Mouse (Mus musculus) CD4-positive, CD25-positive, alpha-beta regulatory T cell, adult 2 months (primary cell): ENCODE measurements at regions not wholly inside any gene's neighbourhood (a gene's known extent, or its start where the extent isn't known, plus 50 kb on each side); places are given as distances from the start of the nearest gene placed in this dataset.
"Not testable (repeated sequence)": the region's sequence is repeated elsewhere in the genome, so short reads cannot be mapped to it uniquely, and the experiment has no call there.

ENCODE experiments used
- DNase-seq: peaks from one replicate; pipeline ENCODE4 v3.0.0-alpha.2; 2012; ENCODE audit warnings: low read depth, low spot score

DNA sequence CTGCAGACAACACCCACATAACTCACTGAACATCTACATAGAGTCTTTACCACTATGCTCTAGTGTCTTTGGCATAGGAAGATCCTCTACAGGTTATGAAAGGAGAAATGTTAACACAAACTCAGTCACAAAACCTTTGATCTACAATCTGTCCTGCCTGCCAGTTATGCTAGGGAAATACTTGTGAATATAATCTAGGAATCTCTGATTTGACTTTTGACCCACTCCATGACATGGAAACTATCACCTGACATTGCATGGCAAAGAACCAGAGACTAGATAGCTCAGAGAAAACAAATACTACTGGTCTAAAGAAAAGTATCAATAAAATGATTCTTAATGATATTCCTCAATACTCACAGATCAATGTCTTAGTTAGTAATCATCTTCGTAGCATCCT lies 524.3 kb upstream of the Kif18a start:
- DNase-seq, result no peak

DNA sequence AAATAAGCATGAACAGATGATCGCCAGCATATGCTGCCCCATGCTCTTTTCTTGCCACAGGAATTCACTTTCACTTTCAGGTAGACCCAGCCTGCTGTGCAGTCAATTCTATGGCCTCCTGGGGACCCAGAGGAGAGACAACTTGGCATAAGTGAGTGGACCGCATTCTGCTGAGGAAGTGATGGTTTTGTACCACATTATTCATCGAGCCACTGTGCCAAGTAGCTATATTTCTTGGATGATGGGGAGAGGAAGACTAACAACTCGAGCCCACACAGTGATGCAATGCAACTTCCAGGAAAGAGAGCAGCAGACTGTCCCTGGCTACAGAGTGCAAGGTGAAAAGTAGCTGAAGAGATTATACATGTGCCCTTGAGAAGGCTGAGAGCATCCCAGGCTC lies 515.8 kb upstream of the Kif18a start:
- no peak for DNase-seq

- no peak for DNase-seq
These were observed 514.1 kb upstream of the Kif18a start for GRCm38 (mm10) chr2:108766461-108766860.

DNA sequence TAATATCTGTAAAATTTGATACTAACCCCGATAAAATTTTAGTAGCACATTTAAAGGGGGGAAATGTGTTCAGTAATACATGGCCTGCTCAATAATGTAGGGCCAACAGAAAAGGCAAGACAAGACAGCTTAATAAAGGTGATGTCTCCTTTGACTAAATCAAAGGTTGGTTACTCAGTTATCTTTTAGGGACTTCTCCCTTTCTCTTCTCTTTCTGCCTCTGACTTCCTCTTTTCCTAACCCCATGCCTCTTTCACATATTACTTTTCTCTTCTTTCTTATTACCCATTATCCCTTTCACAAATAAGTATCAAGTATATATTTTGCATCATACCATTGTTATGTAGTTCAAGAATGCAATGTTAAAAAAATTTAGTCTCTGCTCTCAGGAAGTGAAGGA lies 510.2 kb upstream of the Kif18a start:
- DNase-seq, result no peak

DNA sequence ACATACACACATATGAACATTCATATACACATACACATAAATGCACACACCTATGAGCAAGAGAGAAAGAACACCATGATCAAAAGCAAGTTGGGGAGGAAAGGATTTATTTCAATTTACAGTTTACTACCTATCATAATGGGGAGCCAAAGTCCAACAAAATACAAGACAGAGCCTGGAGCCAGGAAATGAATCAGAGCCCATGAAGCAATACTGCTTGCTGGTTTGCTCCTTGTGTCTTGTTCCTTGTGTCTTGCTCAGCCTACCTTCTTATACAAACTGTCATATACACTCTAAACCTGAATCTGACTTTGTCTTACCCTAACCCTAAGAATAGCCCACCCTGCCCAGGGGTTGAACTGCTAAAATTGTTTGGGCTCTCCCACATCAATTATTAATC lies 497.1 kb upstream of the Kif18a start:
- no peak for DNase-seq

DNA sequence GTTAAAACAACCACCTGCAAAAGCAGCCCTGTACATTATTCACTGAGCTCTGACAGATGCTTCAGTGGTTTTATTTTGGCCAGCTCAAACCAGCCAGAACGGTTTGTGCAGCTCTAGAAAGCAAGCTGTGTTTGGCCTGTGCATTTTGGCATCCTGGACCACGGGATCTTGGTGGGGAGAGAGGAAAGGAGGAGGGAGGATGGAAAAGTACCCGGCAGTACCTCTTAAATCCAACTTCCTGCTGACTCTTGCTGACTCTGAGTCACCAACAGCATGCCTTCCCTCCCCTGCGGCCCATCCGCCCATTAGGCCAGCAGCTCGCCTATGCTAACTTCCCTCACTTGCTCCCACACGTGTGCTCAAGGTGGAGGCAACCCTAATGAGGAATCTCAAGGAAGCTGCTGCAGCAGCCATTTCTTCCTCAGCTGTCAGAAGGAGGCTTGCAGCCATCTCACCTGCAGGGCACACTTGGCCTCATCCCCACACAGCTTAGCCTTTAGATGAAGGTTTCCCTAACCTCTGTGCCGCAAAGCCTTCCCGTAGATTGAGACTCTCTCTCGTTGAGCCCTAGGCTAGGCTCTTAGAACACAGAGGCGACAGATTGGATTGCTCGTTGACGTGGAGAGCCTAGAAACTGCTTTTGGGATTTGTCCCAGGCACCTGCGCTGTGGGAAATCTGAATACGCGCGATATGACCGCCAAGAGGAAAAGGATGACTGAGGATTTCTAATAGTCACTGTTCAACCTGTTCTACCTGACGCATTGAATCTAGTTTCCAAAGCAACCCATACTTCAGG lies 495.2 kb upstream of the Kif18a start:
- DNase-seq, result no peak

- no peak for DNase-seq
These were observed 491.4 kb upstream of the Kif18a start for GRCm38 (mm10) chr2:108789166-108789565.

DNA sequence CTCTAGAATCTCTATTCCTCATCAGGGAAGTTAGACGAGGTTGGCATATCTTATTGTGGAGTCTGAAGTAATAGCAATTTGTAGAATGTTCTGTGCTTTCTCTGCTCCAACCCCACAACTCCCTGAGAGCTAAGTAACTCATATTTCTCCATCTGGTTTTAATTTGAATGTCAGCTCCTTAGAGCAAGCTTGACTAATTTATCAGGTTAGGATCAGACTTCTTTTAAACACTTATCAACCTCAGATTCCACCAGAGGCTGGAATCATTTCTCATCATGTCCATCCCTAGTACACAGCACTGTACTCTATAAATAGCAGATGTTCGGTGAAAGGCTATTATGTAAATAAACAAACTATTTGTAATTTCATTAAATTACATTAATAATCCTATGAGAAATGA lies 485.4 kb upstream of the Kif18a start:
- no peak for DNase-seq

GRCm38 (mm10) chr2:108796816-108797581 lies 483.5 kb upstream of the Kif18a start:
- DNase-seq, result no peak

DNA sequence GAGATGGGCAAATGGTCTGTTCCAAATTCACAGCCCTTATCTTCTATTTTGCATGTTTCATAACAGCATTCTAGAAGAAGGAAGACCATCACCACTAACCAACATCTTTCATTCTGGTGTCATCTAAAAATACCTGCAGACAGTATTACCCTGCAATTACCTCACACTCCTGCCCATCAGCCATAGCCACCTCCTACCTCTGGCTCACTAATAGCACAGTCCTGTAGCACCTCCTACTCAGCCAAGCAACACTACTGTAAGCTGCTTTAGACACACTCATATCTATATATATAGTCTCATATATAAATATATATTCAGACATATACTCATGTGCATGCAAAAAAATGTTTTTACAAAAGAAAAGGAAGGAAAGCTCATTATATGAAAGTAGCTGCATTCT lies 468.2 kb upstream of the Kif18a start:
- no peak for DNase-seq

DNA sequence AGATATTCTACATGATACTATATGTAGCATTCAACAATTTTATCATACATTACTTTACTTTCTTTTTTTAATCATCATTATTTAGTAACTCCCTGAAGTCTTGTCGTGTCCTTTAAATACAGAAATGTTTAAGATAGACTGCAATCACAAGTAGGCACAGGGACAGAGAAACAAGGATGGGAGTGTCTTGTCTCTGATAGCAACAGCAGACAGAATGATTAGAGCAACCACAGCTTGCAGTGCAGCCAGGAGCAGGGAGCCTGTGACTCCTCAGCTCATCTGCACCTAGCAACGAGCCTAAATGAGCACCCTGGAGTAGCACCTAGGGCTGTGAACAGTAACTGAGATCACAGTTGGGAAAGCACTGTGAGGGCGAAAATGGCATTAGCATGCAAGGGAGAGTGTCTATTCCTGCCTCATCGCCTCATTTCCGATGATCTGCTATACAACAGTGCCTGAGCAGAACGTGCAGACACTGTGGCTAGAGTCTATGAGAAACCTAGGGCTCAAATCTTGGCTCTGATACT lies 467.4 kb upstream of the Kif18a start:
- no peak for DNase-seq

- no peak for DNase-seq
These were observed 464.0 kb upstream of the Kif18a start for GRCm38 (mm10) chr2:108816579-108816978.

GRCm38 (mm10) chr2:108824025-108824424 lies 456.5 kb upstream of the Kif18a start:
- no peak for DNase-seq

GRCm38 (mm10) chr2:108825981-108826380 lies 454.6 kb upstream of the Kif18a start:
- DNase-seq, result no peak

DNA sequence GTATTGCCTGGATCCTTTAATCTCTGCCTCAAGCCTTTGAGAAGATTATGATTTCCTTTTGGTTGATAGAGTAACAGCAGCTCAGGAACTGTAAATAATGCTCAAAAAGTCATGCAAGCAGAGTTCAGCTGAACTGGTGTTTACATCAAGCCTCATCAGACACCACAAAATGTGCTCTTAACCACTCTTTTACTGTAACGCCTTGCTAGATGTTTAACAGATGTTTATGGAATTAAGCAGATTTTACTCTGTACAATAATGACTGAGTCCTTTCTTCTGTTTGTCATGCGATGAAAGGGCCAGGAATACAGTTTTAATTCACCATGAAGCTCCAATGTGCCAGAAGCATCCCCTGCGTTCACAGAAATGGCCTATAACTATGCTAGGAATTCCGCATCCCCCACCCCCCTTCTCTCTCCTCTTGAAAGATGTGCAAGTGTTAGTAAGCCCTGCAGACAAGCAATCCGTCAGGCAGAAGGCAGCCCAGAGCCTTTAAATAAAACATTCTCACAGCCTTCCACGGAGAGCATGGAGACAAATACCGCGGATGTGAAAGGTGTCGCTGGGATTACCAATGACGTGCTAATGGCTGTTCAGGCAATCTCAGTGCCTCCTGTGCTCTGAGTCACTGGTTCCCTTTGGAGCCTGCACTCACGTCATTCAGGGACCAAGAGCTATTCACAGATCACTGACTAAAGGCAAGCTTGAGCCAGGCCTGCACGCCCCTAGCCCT lies 453.3 kb upstream of the Kif18a start:
- no peak for DNase-seq

- no peak for DNase-seq
These were observed 452.4 kb upstream of the Kif18a start for GRCm38 (mm10) chr2:108827974-108828700.

- not testable (repeated sequence) for DNase-seq
These were observed 436.7 kb upstream of the Kif18a start for GRCm38 (mm10) chr2:108843855-108844254.

GRCm38 (mm10) chr2:108848051-108848450 lies 432.5 kb upstream of the Kif18a start:
- DNase-seq, result no peak

DNA sequence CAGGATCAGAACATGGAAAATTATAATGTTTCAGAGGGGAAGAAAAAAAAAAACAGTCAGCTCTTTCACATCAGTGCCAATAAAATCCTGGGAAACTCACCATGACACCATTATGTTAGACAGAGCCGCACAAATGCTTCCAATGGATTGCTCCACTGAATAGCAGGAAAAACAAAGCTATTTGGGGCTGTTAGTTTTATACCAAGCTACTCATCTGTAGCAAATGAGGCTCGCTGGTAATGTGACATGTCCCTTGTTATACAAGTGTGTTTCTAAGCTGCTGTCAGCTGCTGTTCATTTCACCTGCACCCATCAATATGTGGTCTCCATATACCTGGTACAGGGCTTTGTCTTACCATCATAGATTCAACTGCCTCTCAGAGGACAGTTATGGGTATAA lies 426.1 kb upstream of the Kif18a start:
- DNase-seq, result no peak

GRCm38 (mm10) chr2:108877141-108877540 lies 403.4 kb upstream of the Kif18a start:
- DNase-seq, result no peak

GRCm38 (mm10) chr2:108877676-108878075 lies 402.9 kb upstream of the Kif18a start:
- DNase-seq, result no peak
